Mouse (Mus musculus) large intestine, adult 2 months (tissue): ENCODE measurements around the gene Eif5a. TPM values are rescaled to one million over a fixed set of nuclear protein-coding genes. Genes with fewer than 3 reads are reported as not detected.

ENCODE experiments used
- DNase-seq: peaks from one replicate; pipeline ENCODE4 v3.0.0-alpha.2; 2012; ENCODE audit warnings: low read depth, low spot score
- WGBS: fragments of 180-500 bp; shearing (Covaris S2); methylation state at CpG from one replicate; pipeline ENCODE4 v1.1.7; 2018; 5-methylcytosine and 5-hydroxymethylcytosine counted together
- polyA plus RNA-seq: library from polyadenylated mRNA; depleted of rRNA; stranded (reverse); fragments of >200 nt; gene quantifications from 2 replicates; pipeline ENCODE4 v1.2.3, GENCODE M21; 2012; rRNA removed

Gene Eif5a
- polyA plus RNA-seq, 1 experiment: 694 TPM

DNA sequence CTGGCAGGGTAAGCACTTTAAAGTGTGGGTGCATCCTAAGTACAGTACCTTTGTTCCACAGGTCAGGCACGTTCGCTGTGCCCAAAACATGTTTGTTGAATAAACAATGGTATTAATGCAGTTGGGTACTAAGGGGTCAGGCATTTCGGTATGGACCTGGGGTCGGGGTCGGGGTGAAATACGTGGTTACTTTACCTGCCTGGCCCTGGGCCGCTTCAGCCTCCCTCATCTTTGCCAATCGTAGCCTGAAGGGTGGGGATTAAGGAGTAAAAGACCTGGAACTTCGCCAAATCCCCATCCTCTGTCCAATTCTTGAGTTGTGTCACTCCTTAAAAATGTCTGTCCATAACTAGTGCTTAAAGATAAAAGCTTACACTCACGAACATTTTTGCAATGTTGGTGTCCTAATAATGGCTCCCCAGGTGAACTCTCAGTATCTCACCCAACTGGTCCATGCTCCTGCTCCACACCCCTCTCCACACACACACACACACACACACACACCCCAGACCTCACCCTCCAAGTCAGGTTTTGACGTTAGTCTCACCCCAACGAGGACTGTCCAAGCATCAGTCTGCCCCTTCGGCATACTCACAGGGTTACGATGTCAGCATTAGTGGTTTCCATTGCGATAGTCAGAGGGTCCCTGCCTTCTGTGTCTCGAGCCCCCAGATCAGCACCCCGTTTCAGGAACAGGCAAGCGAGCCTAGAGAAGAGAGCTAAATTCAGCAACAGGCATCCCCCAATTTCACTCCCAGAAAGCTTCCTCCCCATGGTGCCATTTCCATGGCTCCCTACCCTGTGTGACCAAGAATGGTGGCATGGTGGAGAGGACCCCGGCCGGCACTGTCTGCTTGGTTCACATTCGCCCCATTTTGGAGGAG, 39.7 kb downstream of the Eif5a start:
- DNase-seq: no peak
- 53% methylated on average over 21 of the region's 21 CpGs for WGBS

DNA sequence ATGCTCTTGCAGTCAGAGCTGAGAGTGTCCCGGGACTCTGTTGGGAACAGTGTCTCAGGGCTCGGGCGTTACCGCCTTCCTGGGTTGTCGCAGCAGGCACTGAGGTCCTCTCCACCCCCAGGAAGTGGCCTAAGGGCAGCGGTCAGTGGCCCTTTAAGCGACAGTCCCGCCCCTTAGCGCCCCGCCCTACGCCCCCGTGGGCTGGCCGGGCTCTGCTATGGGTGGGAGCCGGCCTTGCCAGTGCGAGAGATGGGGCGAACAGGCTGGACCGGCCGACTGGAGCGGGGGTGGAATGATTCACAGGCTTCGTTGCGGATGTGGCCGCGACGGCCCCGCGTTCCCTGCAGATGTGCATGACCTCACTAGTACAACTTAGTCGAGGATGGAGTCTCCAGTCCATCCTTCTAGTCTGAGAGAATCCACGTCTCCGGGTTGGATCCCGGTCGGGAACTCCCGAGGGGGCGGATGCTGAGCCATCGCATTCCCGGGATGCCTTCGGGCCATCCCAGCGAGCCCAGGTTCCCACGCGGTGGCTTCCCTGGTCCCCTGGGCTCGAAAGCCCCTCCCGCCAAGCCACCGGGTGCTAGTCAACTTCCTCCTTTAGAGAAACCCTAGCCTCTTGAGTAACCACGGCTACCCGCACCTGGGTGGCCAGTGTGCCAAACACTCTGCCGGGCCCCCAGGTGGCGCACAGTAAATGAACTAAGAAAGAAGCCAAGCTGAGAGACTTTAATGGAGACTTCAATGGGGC, 40.7 kb downstream of the Eif5a start, which contains the start of gene Kctd11:
Gene Kctd11, minus strand, starts transcription at position 554 of the 751 bp plus-strand sequence.
- no peak for DNase-seq
- under 1% methylated on average over 46 of the region's 46 CpGs for WGBS

- no peak for DNase-seq
- under 1% methylated on average over 18 of the region's 18 CpGs for WGBS
Observed at GRCm38 (mm10) chr11:69880506-69880852, 41.3 kb downstream of the Eif5a start.

GRCm38 (mm10) chr11:69879711-69880110, 42.0 kb downstream of the Eif5a start:
- 36% methylated on average over 15 of the region's 15 CpGs for WGBS
- no peak for DNase-seq

GRCm38 (mm10) chr11:69878952-69879351, 42.8 kb downstream of the Eif5a start:
- 82% methylated on average over 6 of the region's 6 CpGs for WGBS
- no peak for DNase-seq

GRCm38 (mm10) chr11:69878399-69878798, 43.4 kb downstream of the Eif5a start:
- 77% methylated on average over 3 of the region's 3 CpGs for WGBS
- DNase-seq: no peak

- DNase-seq: no peak
- WGBS: 79% methylated on average over 11 of the region's 11 CpGs
Observed at GRCm38 (mm10) chr11:69877878-69878277, 43.9 kb downstream of the Eif5a start, which contains the start of gene Tmem95. Gene Tmem95 (minus strand): TSS chr11:69878018.

DNA sequence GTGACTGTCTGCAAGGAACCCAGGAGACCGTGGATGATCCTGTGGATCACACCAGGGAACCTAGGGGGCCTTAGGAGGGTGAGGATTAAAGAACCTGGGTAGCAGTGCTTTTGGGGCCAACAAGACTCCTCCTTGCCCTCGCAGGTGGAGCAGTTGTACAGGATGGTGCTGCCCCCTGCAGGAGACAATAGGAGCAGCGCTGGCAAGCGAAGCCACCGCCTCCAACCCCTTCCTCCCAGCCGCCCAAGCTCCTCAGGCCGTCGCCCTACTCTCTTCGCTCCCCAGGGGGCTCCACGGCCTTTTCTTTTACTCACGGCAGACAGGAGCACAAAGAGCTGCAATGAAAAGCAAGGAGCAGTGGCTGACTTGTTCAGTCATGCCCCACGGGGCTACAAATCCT, 44.9 kb downstream of the Eif5a start:
- no peak for DNase-seq
- 3% methylated on average over 12 of the region's 12 CpGs for WGBS

DNA sequence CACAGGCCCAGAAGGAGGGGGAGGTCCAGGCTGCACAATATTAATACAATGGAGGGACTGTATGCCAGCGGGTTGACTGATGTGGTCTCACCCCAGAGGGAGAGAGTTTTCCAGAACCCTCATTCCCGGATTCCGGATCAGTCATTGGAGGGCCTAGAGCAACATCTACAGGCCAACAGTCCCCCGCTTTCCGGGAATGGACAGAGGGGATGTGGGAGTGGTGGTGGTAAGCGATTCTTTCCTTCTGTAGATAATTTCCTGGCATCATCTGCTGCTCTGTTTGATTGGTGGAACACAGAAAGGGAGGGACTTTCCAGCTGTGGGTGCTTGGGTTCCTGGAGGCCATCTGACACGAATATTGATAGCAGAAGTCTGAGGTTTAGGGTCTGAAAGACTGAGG, 45.6 kb downstream of the Eif5a start:
- no peak for DNase-seq
- WGBS: 47% methylated on average over 7 of the region's 7 CpGs

DNA sequence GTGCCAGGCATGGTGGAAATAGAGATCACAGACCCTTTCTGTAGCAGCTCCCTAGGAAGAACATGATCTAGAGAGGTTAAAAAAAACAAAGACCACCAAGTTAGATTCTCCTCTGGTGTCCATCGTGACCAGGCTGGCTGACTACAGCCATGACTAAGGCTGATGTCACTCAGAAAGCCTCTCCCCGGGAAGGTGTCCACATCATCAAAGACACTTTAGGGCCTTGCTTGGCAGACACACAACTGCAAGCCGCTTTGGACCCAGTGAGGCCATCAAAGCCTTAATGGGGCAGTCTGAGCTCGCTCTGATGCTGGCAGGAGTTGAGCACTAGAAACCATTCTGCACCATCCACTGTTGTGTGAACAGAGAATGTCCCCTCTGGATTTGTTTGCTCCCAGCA, 49.3 kb downstream of the Eif5a start:
- WGBS: 81% methylated on average over 4 of the region's 4 CpGs
- DNase-seq: no peak

- WGBS: 86% methylated on average over 7 of the region's 7 CpGs
- no peak for DNase-seq
Observed at GRCm38 (mm10) chr11:69871822-69872221, 49.9 kb downstream of the Eif5a start.

- 73% methylated on average over 2 of the region's 2 CpGs for WGBS
- no peak for DNase-seq
Observed at GRCm38 (mm10) chr11:69870289-69871069, 51.3 kb downstream of the Eif5a start.

DNA sequence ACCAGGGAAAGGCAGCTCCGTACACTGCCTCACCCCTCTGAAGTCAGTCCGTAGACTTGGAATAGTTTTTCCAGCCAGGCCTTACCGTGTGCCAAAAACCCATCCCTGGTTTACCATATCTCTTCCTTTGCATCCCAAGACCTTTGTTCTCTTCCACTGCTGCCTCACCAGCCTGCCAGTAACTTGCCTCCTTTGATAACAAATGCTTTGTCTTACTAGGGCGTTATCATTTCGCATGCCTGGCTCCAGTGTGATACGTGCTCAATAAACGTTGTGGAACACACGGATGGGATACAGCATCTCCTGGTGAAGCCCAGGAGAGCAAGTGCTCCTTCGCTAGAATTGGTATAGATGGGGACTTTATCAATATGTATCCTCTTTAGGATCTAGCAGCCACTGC, 54.4 kb downstream of the Eif5a start:
- DNase-seq: no peak
- WGBS: 63% methylated on average over 9 of the region's 9 CpGs

Other genes with a start within 250 kb of the Eif5a start
- 354 and 356 TPM in 2 replicates for gene Eif4a1, start 249.5 kb downstream of the Eif5a start, polyA plus RNA-seq
- gene Senp3, start 239.9 kb downstream of the Eif5a start, polyA plus RNA-seq: 43.4 and 55.1 TPM in 2 replicates
- gene Tnfsf13, start 236.2 kb downstream of the Eif5a start, polyA plus RNA-seq: 14.4 and 16.2 TPM in 2 replicates
- gene Tnfsf12, start 226.1 kb downstream of the Eif5a start, polyA plus RNA-seq: 13.1 and 13.8 TPM in 2 replicates
- gene Tnfsfm13, start 225.9 kb downstream of the Eif5a start, polyA plus RNA-seq: 2.3 and 2.8 TPM in 2 replicates
- 17.5 and 33.3 TPM in 2 replicates for gene Polr2a, start 163.3 kb downstream of the Eif5a start, polyA plus RNA-seq
- gene Slc35g3, start 160.0 kb downstream of the Eif5a start, polyA plus RNA-seq: 0.07 TPM in 1 of 2 replicates, not detected in the other
- gene Zbtb4, start 156.0 kb downstream of the Eif5a start, polyA plus RNA-seq: 7.5 and 10.7 TPM in 2 replicates
- 7.3 and 10.3 TPM in 2 replicates for gene Chrnb1, start 126.0 kb downstream of the Eif5a start, polyA plus RNA-seq
- gene Fgf11, start 120.1 kb downstream of the Eif5a start, polyA plus RNA-seq: 2.8 and 4.4 TPM in 2 replicates
- 38.7 and 39.1 TPM in 2 replicates for gene Tmem102, start 116.3 kb downstream of the Eif5a start, polyA plus RNA-seq
- gene Gm39566, start 106.7 kb downstream of the Eif5a start, polyA plus RNA-seq: not detected in 2 replicates
- not detected in 2 replicates for gene Spem2, start 103.5 kb downstream of the Eif5a start, polyA plus RNA-seq
- gene Spem1, start 99.8 kb downstream of the Eif5a start, polyA plus RNA-seq: 0.12 TPM in 1 of 2 replicates, not detected in the other
- 5.1 and 7.0 TPM in 2 replicates for gene Nlgn2, start 84.2 kb downstream of the Eif5a start, polyA plus RNA-seq
- gene Tmem256, start 83.4 kb downstream of the Eif5a start, polyA plus RNA-seq: 194 and 208 TPM in 2 replicates
- gene Plscr3, start 75.6 kb downstream of the Eif5a start, polyA plus RNA-seq: 31.6 and 36.1 TPM in 2 replicates
- gene Tnk1, start 63.2 kb downstream of the Eif5a start, polyA plus RNA-seq: 28.8 and 34.4 TPM in 2 replicates
- gene Tmem95, start 43.9 kb downstream of the Eif5a start, polyA plus RNA-seq: not detected in 2 replicates
- 1.8 and 3.0 TPM in 2 replicates for gene Kctd11, start 40.6 kb downstream of the Eif5a start, polyA plus RNA-seq
- 16.1 and 16.4 TPM in 2 replicates for gene Acap1, start 26.4 kb downstream of the Eif5a start, polyA plus RNA-seq
- gene 2810408A11Rik, start 21.0 kb downstream of the Eif5a start, polyA plus RNA-seq: 3.0 and 3.8 TPM in 2 replicates
- 24.4 and 36.7 TPM in 2 replicates for gene Neurl4, start 20.9 kb downstream of the Eif5a start, polyA plus RNA-seq
- gene Gps2, start 8.1 kb downstream of the Eif5a start, polyA plus RNA-seq: 69.2 and 79.9 TPM in 2 replicates
- 14.7 and 16.5 TPM in 2 replicates for gene Ybx2, start 13.8 kb upstream of the Eif5a start, polyA plus RNA-seq
- gene Slc2a4, start 26.2 kb upstream of the Eif5a start, polyA plus RNA-seq: 27.4 and 27.5 TPM in 2 replicates
- gene Cldn7, start 42.8 kb upstream of the Eif5a start, polyA plus RNA-seq: 1,377 and 1,643 TPM in 2 replicates
- gene Ctdnep1, start 59.2 kb upstream of the Eif5a start, polyA plus RNA-seq: 134 and 154 TPM in 2 replicates
- gene Elp5, start 60.6 kb upstream of the Eif5a start, polyA plus RNA-seq: 70.5 and 78.1 TPM in 2 replicates
- 527 and 719 TPM in 2 replicates for gene Gabarap, start 69.2 kb upstream of the Eif5a start, polyA plus RNA-seq
- 16.3 and 17.3 TPM in 2 replicates for gene Phf23, start 73.8 kb upstream of the Eif5a start, polyA plus RNA-seq
- 5.5 and 5.8 TPM in 2 replicates for gene Dvl2, start 78.6 kb upstream of the Eif5a start, polyA plus RNA-seq
- gene Acadvl, start 93.5 kb upstream of the Eif5a start, polyA plus RNA-seq: 92.8 and 125 TPM in 2 replicates
- 5.1 and 5.9 TPM in 2 replicates for gene Dlg4, start 95.0 kb upstream of the Eif5a start, polyA plus RNA-seq
- gene Asgr1, start 132.1 kb upstream of the Eif5a start, polyA plus RNA-seq: not detected in 2 replicates
- gene Asgr2, start 170.7 kb upstream of the Eif5a start, polyA plus RNA-seq: 0.25 and 0.32 TPM in 2 replicates
- gene Mgl2, start 208.4 kb upstream of the Eif5a start, polyA plus RNA-seq: 3.5 and 5.2 TPM in 2 replicates
- gene Clec10a, start 234.2 kb upstream of the Eif5a start, polyA plus RNA-seq: 1.4 and 2.9 TPM in 2 replicates